17 mouse cellular contexts compared by ENCODE assay signal in the genomic region with DNA sequence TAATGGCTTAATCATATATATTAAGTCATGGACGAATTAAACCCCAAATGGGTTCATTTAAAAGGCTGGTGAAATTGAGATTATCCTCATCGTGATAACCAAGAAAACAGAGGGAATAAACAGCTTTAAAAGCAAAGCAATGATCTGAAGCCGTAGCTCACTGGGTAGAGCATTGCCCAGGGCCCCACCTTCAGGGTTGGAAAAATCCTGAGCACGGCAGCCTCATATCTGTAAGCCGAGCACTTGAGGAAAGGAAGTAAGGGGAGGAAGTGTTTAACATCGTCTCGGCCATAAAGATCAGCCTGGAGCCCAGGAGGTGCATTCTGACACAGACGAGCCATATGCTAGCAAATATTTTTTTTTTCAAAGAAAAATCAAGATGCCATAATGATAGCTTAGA.
"Had no signal": no experiment of that assay in that cellular context is flagged by ENCODE, and none has a peak within 500 bp of the region (broad histone marks: within the 10 kb centered on the region; RNA-seq: fewer than 3 reads in every experiment).

No protein-coding gene starts in this region.

- H3K27ac ChIP-seq: liver, embryonic 13.5 days; liver, embryonic 15.5 days; lung, embryonic 15.5 days; macrophage; midbrain, embryonic 13.5 days; midbrain, embryonic 15.5 days; stomach, embryonic 15.5 days; stomach, postnatal 0 days had no signal

- H3K4me3 ChIP-seq: liver, embryonic 13.5 days; liver, embryonic 15.5 days; lung, embryonic 15.5 days; megakaryocyte, embryonic 14.5 days; midbrain, embryonic 13.5 days; midbrain, embryonic 15.5 days; stomach, embryonic 15.5 days had no signal

- ATAC-seq: liver, postnatal 0 days; lung, postnatal 0 days; midbrain, embryonic 13.5 days; midbrain, embryonic 15.5 days had no signal

- H3K4me2 ChIP-seq: liver, embryonic 13.5 days; liver, embryonic 15.5 days; lung, embryonic 15.5 days; midbrain, embryonic 13.5 days; midbrain, embryonic 15.5 days; stomach, embryonic 15.5 days had no signal

- H3K4me1 ChIP-seq: liver, embryonic 13.5 days; liver, embryonic 15.5 days; lung, embryonic 15.5 days; megakaryocyte, embryonic 14.5 days; midbrain, embryonic 15.5 days; stomach, embryonic 15.5 days had no signal

- H3K9ac ChIP-seq: liver, embryonic 13.5 days; liver, embryonic 15.5 days; liver, postnatal 0 days; lung, embryonic 15.5 days; midbrain, embryonic 13.5 days; midbrain, embryonic 15.5 days; stomach, embryonic 15.5 days had no signal

- DNase-seq: liver, embryonic 13.5 days; liver, postnatal 0 days; lung, adult 2 months; lung, postnatal 14 days; lung, postnatal 36 days; right cerebral cortex, postnatal 14 days; thymus, adult 2 months; thymus, postnatal 36 days had no signal

- H3K27me3 ChIP-seq: liver, embryonic 13.5 days; liver, embryonic 15.5 days; lung, embryonic 15.5 days; megakaryocyte, embryonic 14.5 days; midbrain, embryonic 15.5 days; stomach, embryonic 15.5 days had no signal

- H3K9me3 ChIP-seq: liver, embryonic 13.5 days; liver, embryonic 15.5 days; lung, embryonic 15.5 days; midbrain, embryonic 13.5 days; midbrain, embryonic 15.5 days; stomach, embryonic 15.5 days had no signal

- H3K36me3 ChIP-seq: liver, embryonic 13.5 days; liver, embryonic 15.5 days; lung, embryonic 15.5 days; midbrain, embryonic 13.5 days; midbrain, embryonic 15.5 days; stomach, embryonic 15.5 days had no signal
